Mouse (Mus musculus) erythroblast, embryonic 14.5 days (primary cell): ENCODE data around the gene Fopnl.

Source experiments
- GATA1 ChIP-seq: IDR thresholded peaks from 2 replicates; pipeline ENCODE4 v1.6.1; 2012; ENCODE audit warnings: low read length, inconsistent platforms, mixed read lengths
- TAL1 ChIP-seq: IDR thresholded peaks from 3 replicates; pipeline ENCODE4 v1.6.1; 2012; ENCODE audit warnings: low read length, inconsistent platforms, mixed read lengths

- no peak for TF ChIP-seq TAL1
- TF ChIP-seq GATA1: no peak
These were observed 51.8 kb downstream of the Fopnl start for GRCm38 (mm10) chr16:14265203-14265920.
